In the genomic region with DNA sequence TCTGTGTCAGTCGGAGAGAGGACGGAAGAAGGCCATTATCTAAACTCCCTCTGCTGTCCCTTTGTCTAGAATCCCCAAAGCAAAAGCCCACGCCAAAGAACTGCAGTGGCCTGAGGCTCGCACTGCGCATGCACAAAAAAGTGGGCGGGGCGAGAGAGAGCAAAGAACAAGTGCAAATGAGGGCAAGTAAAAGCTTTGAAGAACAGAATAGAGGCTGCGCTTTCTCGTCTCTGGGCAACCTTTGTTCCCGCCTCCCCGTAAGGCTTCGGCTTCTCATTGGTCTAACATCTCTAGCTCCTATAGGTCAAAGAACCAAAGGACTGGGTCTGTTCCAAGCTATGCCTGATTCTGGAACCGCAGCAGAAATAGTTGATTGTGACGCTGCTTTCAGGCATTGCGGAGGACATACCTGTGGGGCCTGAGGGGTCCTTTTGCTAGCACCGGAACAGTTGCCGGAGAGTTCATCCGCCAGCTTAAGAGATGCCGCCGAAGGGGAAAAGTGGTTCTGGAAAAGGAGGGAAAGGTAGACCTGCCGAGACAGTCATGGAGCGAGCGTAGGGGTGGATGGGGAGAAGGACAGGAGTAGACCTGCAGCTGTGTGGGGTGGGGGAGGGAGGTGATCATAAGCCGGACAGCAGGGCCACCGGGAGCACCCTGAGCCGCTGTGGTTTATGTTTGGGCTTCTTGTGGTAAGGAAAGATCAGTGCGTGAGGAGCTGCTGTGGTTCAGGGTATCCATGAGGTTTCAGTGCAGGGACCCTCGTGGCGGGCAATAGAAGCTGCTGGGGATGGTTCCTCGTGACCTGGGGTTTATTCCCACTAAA, we compare ENCODE assay signal across 8 mouse cellular contexts. TPM values are rescaled to one million over a fixed set of nuclear protein-coding genes. Genes with fewer than 3 reads are reported as not detected.
DNase-seq lines count a peak whose midpoint lies in the region; ATAC-seq and TF ChIP-seq lines count a peak whose summit lies in the region.

A gene (plus strand): TSS at position 406 of the 823 bp plus-strand sequence.

- whole genome bisulfite sequencing in cerebellum, adult 2 months, result 8% methylated on average over 30 of the region's 30 CpGs
- 17% methylated on average over 30 of the region's 30 CpGs for WGBS in forebrain, postnatal 0 days
- 14% methylated on average over 30 of the region's 30 CpGs for WGBS in lung, embryonic 15.5 days

- TF ChIP-seq EP300 in MEL (IDR thresholded peaks at IDR 0.05; ENCODE audit: low read depth in 1 of 2, low read length in 2 of 2), result no peak

- peak within 1 kb of the TSS; percentile 67 for H3K27ac ChIP-seq in MEL (ENCODE audit: control insufficient read depth, low read depth, low read length)
- no peak within 1 kb of the TSS for H3K27ac ChIP-seq in cerebellum, adult 2 months (ENCODE audit: insufficient read depth, low read length)
- peak within 1 kb of the TSS; percentile 74 for H3K27ac ChIP-seq in forebrain, postnatal 0 days (ENCODE audit: low read depth, low read length)
- H3K27ac ChIP-seq in lung, embryonic 15.5 days, result no peak within 1 kb of the TSS

- H3K9ac ChIP-seq in MEL (ENCODE audit: control insufficient read depth, low read depth, low read length, poor library complexity, severe bottlenecking), result peak within 1 kb of the TSS; percentile 92
- peak within 1 kb of the TSS; percentile 60 for H3K9ac ChIP-seq in forebrain, postnatal 0 days
- H3K9ac ChIP-seq in lung, embryonic 15.5 days, result peak within 1 kb of the TSS; percentile 66

- H3K4me2 ChIP-seq in forebrain, postnatal 0 days (ENCODE audit: low read depth), result peak within 1 kb of the TSS; percentile 53
- peak within 1 kb of the TSS; percentile 53 for H3K4me2 ChIP-seq in lung, embryonic 15.5 days

- no peaks in the 10 kb centered on the region for H3K27me3 ChIP-seq in MEL (ENCODE audit: control insufficient read depth in 1 of 2, insufficient read depth in 2 of 2, low read length in 2 of 2)
- no peaks in the 10 kb centered on the region for H3K27me3 ChIP-seq in cerebellum, adult 2 months (ENCODE audit: control insufficient read depth, insufficient read depth, low read length)
- no peaks in the 10 kb centered on the region for H3K27me3 ChIP-seq in forebrain, postnatal 0 days (ENCODE audit: insufficient read depth, low read length)
- no peaks in the 10 kb centered on the region; the same call in 1 of the 2 replicates for H3K27me3 ChIP-seq in lung, embryonic 15.5 days

- TF ChIP-seq POLR2A in MEL (IDR thresholded peaks at IDR 0.05; ENCODE audit: control insufficient read depth in 1 of 2, insufficient read depth in 1 of 2, low read depth in 1 of 2, low read length in 2 of 2, poor library complexity in 1 of 2), result peak in 1 of 2 experiments; percentile 64; a peak in 2 of 4 replicates
- peak; percentile 21; the same call in 1 of the 2 replicates for TF ChIP-seq POLR2A in cerebellum, adult 2 months (IDR thresholded peaks at IDR 0.05; ENCODE audit: borderline replicate concordance, insufficient read depth, low read length)

- no peaks in the 10 kb centered on the region for H3K9me3 ChIP-seq in MEL (replicated peaks; ENCODE audit: insufficient read depth, low read length)
- H3K9me3 ChIP-seq in forebrain, postnatal 0 days (ENCODE audit: low read length), result no peaks in the 10 kb centered on the region
- no peaks in the 10 kb centered on the region for H3K9me3 ChIP-seq in lung, embryonic 15.5 days

- peaks cover 0 to 18% of the 10 kb centered on the region in 2 experiments; a peak in 2 of 4 replicates for H3K36me3 ChIP-seq in MEL (ENCODE audit: control insufficient read depth in 1 of 2, insufficient read depth in 2 of 2, low read length in 2 of 2)
- H3K36me3 ChIP-seq in forebrain, postnatal 0 days (ENCODE audit: insufficient read depth), result 0 out of 2 replicates have a peak, but pooled peaks cover under 1% of the 10 kb centered on the region
- H3K36me3 ChIP-seq in lung, embryonic 15.5 days, result 0 out of 2 replicates have a peak, but pooled peaks cover 5% of the 10 kb centered on the region

- peaks cover 0 to 12% of the 10 kb centered on the region in 2 experiments; a peak in 2 of 4 replicates for H3K4me1 ChIP-seq in MEL (ENCODE audit: control insufficient read depth in 1 of 2, insufficient read depth in 2 of 2, low read length in 2 of 2)
- H3K4me1 ChIP-seq in cerebellum, adult 2 months (ENCODE audit: control insufficient read depth, insufficient read depth, low read length), result no peaks in the 10 kb centered on the region
- H3K4me1 ChIP-seq in forebrain, postnatal 0 days (ENCODE audit: insufficient read depth), result no peaks in the 10 kb centered on the region
- peaks cover 3% of the 10 kb centered on the region; the same call in 1 of the 2 replicates for H3K4me1 ChIP-seq in lung, embryonic 15.5 days

- peak in 1 of 3 experiments; percentile 0; a peak in 1 of 6 replicates for TF ChIP-seq CTCF in MEL (IDR thresholded peaks at IDR 0.05 in 2 of 3, conservative IDR thresholded peaks at IDR 0.05 in 1 of 3; ENCODE audit: control insufficient read depth in 1 of 3, insufficient read depth in 1 of 3, low read depth in 2 of 3, low read length in 3 of 3, poor library complexity in 1 of 3, severe bottlenecking in 1 of 3)
- 0 out of 2 replicates have a peak, but pooled peaks have one; percentile 12 for TF ChIP-seq CTCF in cerebellum, adult 2 months (IDR thresholded peaks at IDR 0.05; ENCODE audit: borderline replicate concordance, insufficient read depth, low read depth, low read length)
- peak; percentile 28 for TF ChIP-seq CTCF in forebrain, postnatal 0 days (IDR thresholded peaks at IDR 0.05; ENCODE audit: low read depth)

- ATAC-seq in forebrain, postnatal 0 days, result peak; percentile 98
- peak; percentile 99 for ATAC-seq in lung, embryonic 15.5 days (ENCODE audit: borderline replicate concordance, extremely low read depth, low FRiP score, low TSS enrichment)

- peak within 1 kb of the TSS; percentile 83 to 99 for H3K4me3 ChIP-seq in MEL (ENCODE audit: control insufficient read depth in 1 of 2, insufficient read depth in 1 of 2, low read depth in 2 of 2, low read length in 2 of 2)
- H3K4me3 ChIP-seq in cerebellum, adult 2 months (replicated peaks; ENCODE audit: insufficient read depth, low read depth, low read length), result peak within 1 kb of the TSS; percentile 97
- peak within 1 kb of the TSS; percentile 55 for H3K4me3 ChIP-seq in forebrain, postnatal 0 days (ENCODE audit: low read depth, low read length)
- peak within 1 kb of the TSS; percentile 65 for H3K4me3 ChIP-seq in lung, embryonic 15.5 days

- no peak for TF ChIP-seq RAD21 in MEL (IDR thresholded peaks at IDR 0.05; ENCODE audit: low read depth, low read length)

- peaks cover 9% of the 10 kb centered on the region for H3K79me2 ChIP-seq in MEL (ENCODE audit: control insufficient read depth, insufficient read depth, low read length, poor library complexity)

- DNase-seq in MEL (ENCODE audit: low read depth, low spot score), result peak; percentile 96
- DNase-seq in cerebellum, adult 2 months, result peak; percentile 91 to 97
- DNase-seq in forebrain, postnatal 0 days, result peak; percentile 96
- peak; percentile 95 for DNase-seq in heart, postnatal 4 days
- peak; percentile 93 to 95 for DNase-seq in layer of hippocampus, adult 8-10 months (ENCODE audit: low spot score in 2 of 2)
- DNase-seq in ovary, adult 18-20 months (ENCODE audit: low spot score), result peak; percentile 91
- peak; percentile 95 for DNase-seq in thymus, postnatal 0 days (ENCODE audit: low spot score)

TF ChIP-seq in MEL, 35 proteins besides CTCF, POLR2A, EP300 and RAD21 (continues in another document):
- TF ChIP-seq GATA1 (IDR thresholded peaks at IDR 0.05; ENCODE audit: low read depth, low read length) (no peak), MYB (IDR thresholded peaks at IDR 0.05; ENCODE audit: low read depth, low read length) (no peak), NRF1 (IDR thresholded peaks at IDR 0.05; ENCODE audit: insufficient read depth, low read depth, low read length, poor library complexity, severe bottlenecking) (peak; percentile 84), TCF12 (IDR thresholded peaks at IDR 0.05; ENCODE audit: low read depth, low read length) (peak; percentile 44; the same call in 1 of the 2 replicates), USF2 (IDR thresholded peaks at IDR 0.05; ENCODE audit: borderline replicate concordance in 1 of 2, insufficient read depth in 1 of 2, low read depth in 1 of 2, low read length in 2 of 2) (no peak), ZKSCAN1 (IDR thresholded peaks at IDR 0.05; ENCODE audit: low read depth, low read length) (no peak), ETS1 (IDR thresholded peaks at IDR 0.05; ENCODE audit: low read depth, low read length) (no peak), BHLHE40 (IDR thresholded peaks at IDR 0.05; ENCODE audit: borderline replicate concordance, low read depth, low read length) (no peak), POLR2AphosphoS2 (IDR thresholded peaks at IDR 0.05; ENCODE audit: low read length) (peak; percentile 66; the same call in 1 of the 2 replicates), TBP (IDR thresholded peaks at IDR 0.05; ENCODE audit: low read depth, low read length) (peak; percentile 83), GABPA (IDR thresholded peaks at IDR 0.05; ENCODE audit: low read depth, low read length) (no peak), KAT2A (conservative IDR thresholded peaks at IDR 0.05; ENCODE audit: low read depth, low read length) (peak; percentile 69; the same call in 1 of the 2 replicates), ZMIZ1 (IDR thresholded peaks at IDR 0.05; ENCODE audit: low read depth, low read length) (peak; percentile 59; the same call in 1 of the 2 replicates), MYC (IDR thresholded peaks at IDR 0.05; ENCODE audit: low read depth, low read length) (0 out of 2 replicates have a peak, but pooled peaks have one; percentile 36), MAZ (IDR thresholded peaks at IDR 0.05; ENCODE audit: low read depth, low read length) (peak; percentile 42; the same call in 1 of the 2 replicates), MAFK (IDR thresholded peaks at IDR 0.05; ENCODE audit: borderline replicate concordance, low read depth, low read length) (no peak), POLR2AphosphoS5 (IDR thresholded peaks at IDR 0.05; ENCODE audit: borderline replicate concordance, low read depth, low read length) (no peak), USF1 (IDR thresholded peaks at IDR 0.05; ENCODE audit: low read depth, low read length) (no peak), SIN3A (IDR thresholded peaks at IDR 0.05; ENCODE audit: low read length) (peak; percentile 93)

RNA-seq across cellular contexts. Expression of the gene that starts here (rescaled TPM):
- total RNA-seq in MEL (2012; rRNA removed), result 120 and 122 TPM in 2 replicates
- 10 to 100 TPM in 1 of 2 experiments, not detected in 1; 50.6 TPM for polyA plus RNA-seq in MEL (2012; ENCODE audit: insufficient read depth in 1 of 2, insufficient read length in 2 of 2, low read depth in 1 of 2, low replicate concordance in 2 of 2, missing spikeins in 1 of 2)
- 42.2 and 51.5 TPM in 2 replicates for polyA plus RNA-seq in cerebellum, adult 2 months (2012; rRNA removed)
- 26.6 and 27.7 TPM in 2 replicates for total RNA-seq in forebrain, postnatal 0 days (2014; rRNA removed)
- 52.6 and 76.6 TPM in 2 replicates for polyA plus RNA-seq in forebrain, postnatal 0 days (2015; fragmentation: Nextera tagmentation; extraction: Ambion mirVana)
- total RNA-seq in heart, postnatal 4 days (2021), result 10 to 100 TPM; 19.8 to 26.9 TPM
- 10 to 100 TPM in 3 of 4 experiments, 1 to 10 TPM in 1; 9.6 to 32.9 (median 23.5) TPM for total RNA-seq in layer of hippocampus, adult 8-10 months (2022)
- polyA plus RNA-seq in lung, embryonic 15.5 days (2015; fragmentation: Nextera tagmentation; extraction: Ambion mirVana), result 59.6 and 64.8 TPM in 2 replicates
- polyA plus RNA-seq in thymus, postnatal 0 days (2015; fragmentation: Nextera tagmentation; extraction: Ambion mirVana), result 68.0 and 70.3 TPM in 2 replicates

Comparison
In these comparisons a context has a peak if more than half of its experiments do, and no peak if none do; other contexts are left out.
1. H3K27ac ChIP-seq: peak in MEL (single experiment) and forebrain, postnatal 0 days (single experiment); none in cerebellum, adult 2 months (single experiment) and lung, embryonic 15.5 days (single experiment).
2. Peak in every context shown above with its lines, with median percentiles within 50 percentile points of each other: DNase-seq, H3K4me3 ChIP-seq and H3K9ac ChIP-seq.